Mouse (Mus musculus) heart, adult 9 months (tissue): ENCODE measurements around the gene Dnajb2.
A peak's percentile ranks its signal among the peaks of the same experiment; 100 is the strongest.
"Not testable (repeated sequence)": the region's sequence is repeated elsewhere in the genome, so short reads cannot be mapped to it uniquely, and the experiment has no call there.

ENCODE experiments used
- DNase-seq, 2 experiments: peaks; one replicate each; pipeline ENCODE4 v3.0.0; 2022; ENCODE audit warnings: low spot score in 2 of 2

The Dnajb2 gene

GRCm38 (mm10) chr1:75218227-75219001 lies 17.8 kb upstream of the Dnajb2 start:
- DNase-seq, result peak; percentile 75 to 77

GRCm38 (mm10) chr1:75219078-75219477 lies 17.1 kb upstream of the Dnajb2 start:
- peak; percentile 89 to 91 for DNase-seq

GRCm38 (mm10) chr1:75219531-75219930 lies 16.7 kb upstream of the Dnajb2 start, which contains the start of gene Tuba4a:
Gene Tuba4a (minus strand): TSS chr1:75219865.
- no peak for DNase-seq

- no peak for DNase-seq
Observed at GRCm38 (mm10) chr1:75221538-75221937, 14.7 kb upstream of the Dnajb2 start.

- no peak for DNase-seq
Observed at GRCm38 (mm10) chr1:75222926-75223325, 13.3 kb upstream of the Dnajb2 start.

- DNase-seq, result no peak
Observed at GRCm38 (mm10) chr1:75223532-75223931, 12.7 kb upstream of the Dnajb2 start.

DNA sequence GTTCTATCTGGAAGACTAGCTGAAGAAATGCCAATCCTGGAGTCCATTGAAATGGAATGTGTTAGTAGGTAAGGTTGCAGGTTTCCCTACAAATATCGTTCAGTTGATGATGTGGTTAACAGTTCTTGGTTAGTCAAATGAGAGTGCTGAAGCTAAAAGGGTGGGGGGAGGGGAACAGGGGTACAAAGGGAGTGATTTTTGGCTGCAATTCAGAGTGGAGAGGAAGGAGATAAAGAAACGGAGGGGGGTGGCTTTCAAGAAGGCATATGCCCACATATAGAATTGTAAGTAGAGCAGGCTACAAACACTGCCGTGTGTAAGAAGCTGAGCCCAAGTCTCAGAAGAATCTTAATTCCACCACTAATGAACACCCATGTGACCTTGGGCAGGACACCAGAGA lies 10.7 kb upstream of the Dnajb2 start:
- DNase-seq, result no peak

- DNase-seq, result no peak
Observed at GRCm38 (mm10) chr1:75226138-75226537, 10.1 kb upstream of the Dnajb2 start.

GRCm38 (mm10) chr1:75227653-75228052 lies 8.6 kb upstream of the Dnajb2 start:
- DNase-seq, result no peak

GRCm38 (mm10) chr1:75229158-75229557 lies 7.0 kb upstream of the Dnajb2 start:
- no peak for DNase-seq

DNA sequence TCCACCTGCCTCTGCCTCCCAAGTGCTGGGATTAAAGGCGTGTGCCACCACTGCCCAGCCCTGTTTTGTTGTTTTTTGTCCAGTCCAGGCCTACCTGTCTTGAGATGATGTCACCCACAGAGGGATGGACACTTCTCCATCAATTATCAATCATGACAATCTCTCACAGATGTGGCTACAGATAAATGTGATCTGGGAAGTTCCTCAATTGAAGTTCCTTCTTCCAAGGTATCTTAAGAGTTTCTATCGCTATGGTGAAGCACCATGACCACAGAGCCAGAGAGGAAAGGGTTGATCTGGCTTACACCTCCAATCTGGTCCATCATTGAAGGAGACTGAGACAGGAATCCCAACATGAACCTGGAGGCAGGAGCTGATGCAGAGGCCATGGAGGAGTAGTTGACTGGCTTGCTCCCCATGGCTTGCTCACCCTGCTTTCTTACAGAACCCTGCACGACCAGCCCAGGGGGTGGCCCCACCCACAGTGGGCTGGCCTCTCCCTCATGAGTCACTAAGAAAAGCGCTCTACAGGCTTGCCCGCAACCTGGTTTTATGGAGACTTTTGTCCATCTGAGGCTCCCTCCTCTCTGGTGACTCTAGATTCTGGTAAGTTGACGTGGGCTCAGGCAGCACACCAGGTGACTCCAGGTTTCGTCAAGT lies 5.7 kb upstream of the Dnajb2 start:
- DNase-seq, result no peak

DNA sequence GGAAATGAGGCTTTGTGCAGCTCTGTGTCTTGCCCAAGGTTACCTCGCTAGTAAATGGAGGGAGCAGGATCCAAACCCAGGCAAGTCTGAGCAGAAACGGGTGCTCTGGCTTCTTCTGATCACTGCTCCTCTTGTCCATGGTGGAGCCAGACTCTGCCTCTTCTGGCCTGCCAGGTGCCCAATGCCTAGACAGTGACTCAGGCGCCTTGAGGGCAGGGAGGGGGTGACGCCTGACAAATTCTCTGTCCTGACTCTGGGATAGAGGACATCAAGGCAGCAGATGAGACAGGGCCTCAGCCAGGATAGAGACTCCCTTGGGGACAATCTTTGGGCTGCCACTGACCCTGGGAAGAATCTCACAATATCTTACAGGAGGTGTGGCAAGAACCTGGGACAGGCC lies 5.0 kb upstream of the Dnajb2 start:
- DNase-seq, result no peak

GRCm38 (mm10) chr1:75231664-75232152 lies 4.5 kb upstream of the Dnajb2 start, which contains the start of gene A630095N17Rik:
Gene A630095N17Rik (minus strand): TSS chr1:75232102.
- no peak for DNase-seq

DNA sequence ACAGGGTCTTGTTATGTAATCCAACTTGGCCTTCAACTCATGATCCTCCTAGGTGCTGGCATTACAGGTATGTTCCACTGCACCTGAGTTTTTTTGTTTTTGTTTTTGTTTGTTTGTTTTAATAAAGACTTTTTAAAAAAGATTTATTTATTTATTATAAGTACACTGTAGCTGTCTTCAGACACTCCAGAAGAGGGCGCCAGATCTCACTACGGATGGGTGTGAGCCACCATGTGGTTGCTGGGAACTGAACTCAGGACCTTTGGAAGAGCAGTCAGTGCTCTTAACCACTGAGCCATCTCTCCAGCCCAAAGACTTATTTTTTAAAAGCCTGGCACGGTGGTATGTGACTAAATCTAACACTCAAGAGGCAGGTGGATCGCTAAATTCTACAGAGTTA lies 3.7 kb upstream of the Dnajb2 start:
- not testable (repeated sequence) for DNase-seq

GRCm38 (mm10) chr1:75234606-75235005 lies 1.6 kb upstream of the Dnajb2 start:
- peak; percentile 64 to 73 for DNase-seq

- DNase-seq, result peak in 1 of 2 experiments; percentile 64
Observed at GRCm38 (mm10) chr1:75239591-75239990, 3.4 kb downstream of the Dnajb2 start.

DNA sequence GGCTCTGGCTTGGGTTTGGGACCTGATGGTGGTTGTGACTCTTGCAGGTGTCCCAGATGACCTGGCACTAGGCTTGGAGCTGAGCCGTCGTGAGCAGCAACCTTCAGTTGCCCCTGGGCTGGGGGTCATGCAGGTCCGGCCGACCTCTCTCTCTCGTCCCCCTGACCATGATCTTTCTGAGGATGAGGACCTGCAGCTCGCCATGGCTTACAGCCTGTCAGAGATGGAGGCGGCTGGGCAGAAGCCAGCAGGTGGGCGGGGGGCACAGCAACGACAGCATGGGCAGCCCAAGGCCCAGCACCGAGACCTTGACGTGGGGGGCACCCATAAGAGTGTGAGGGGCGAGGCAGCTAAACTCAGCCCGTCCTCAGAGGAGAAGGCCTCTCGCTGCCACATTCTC lies 7.2 kb downstream of the Dnajb2 start:
- DNase-seq, result no peak

GRCm38 (mm10) chr1:75244175-75244826 lies 8.1 kb downstream of the Dnajb2 start:
- DNase-seq, result no peak

DNA sequence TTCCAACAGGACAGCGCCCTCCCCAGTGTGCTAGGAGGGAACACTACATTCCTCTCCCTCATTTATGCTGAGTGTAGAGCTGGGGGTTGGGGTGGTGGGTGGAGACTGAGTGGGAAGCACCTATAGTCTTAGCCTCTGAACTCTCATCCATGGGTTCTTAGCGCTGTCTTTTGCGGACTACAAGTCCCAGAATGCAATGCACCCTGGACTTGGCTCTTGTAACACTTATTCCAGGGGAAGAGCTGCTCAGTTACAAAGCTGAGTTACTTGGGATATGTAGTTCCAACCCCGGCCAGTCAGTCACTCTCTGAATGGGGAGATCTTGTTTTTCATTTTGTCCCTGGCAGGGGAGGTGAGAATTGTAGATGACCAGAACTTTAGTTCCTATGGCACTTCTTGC lies 8.6 kb downstream of the Dnajb2 start:
- DNase-seq, result no peak

- no peak for DNase-seq
Observed at GRCm38 (mm10) chr1:75247071-75247930, 11.1 kb downstream of the Dnajb2 start.

DNA sequence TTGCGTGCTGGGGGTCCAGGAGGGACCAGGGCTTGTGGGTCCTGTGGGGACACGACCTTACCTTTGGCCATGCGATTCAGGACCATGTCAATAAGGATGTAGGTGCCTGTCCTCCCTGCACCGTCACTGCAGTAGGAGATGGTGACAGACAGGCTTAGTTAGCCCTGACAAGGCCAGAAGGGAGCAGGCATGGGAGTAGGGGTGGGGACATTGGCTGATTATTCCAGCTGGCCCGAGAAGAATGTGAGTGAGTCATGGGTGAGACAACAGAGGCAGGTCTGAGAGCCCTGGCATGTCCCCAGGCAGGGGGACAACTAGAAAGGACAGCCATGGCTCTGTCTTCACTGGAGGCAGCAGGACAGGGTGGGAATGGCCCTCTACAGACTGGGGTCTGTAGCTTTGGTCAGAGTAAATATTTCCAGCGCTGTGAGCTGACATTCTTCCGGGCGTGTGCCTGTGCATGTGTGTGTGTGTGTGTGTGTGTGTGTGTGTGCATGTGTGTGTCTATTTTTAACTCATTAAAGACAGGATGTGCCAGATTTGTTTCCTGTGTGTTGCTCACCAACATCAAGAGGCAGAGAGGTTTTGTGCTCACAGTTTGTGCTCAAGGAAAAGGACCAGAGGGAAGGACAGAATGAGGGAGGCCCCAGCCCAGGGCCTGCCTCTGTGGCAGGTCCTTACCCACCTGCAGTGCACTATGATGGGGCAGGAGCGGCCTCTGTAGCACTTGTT lies 12.0 kb downstream of the Dnajb2 start:
- peak; percentile 74 to 82 for DNase-seq
